Mouse (Mus musculus) brain, embryonic 14.5 days (tissue): ENCODE results near the gene Hoxa4. TPM values are rescaled to one million over a fixed set of nuclear protein-coding genes. Genes with fewer than 3 reads are reported as not detected.

Source experiments
- DNase-seq: peaks from one replicate; pipeline ENCODE4 v3.0.0-alpha.2; 2011; ENCODE audit warnings: low read depth
- CTCF ChIP-seq: fragments of 200-500 bp; IDR thresholded peaks from 2 replicates; pipeline ENCODE4 v1.5.1; 2012; ENCODE audit warnings: inconsistent platforms, mild to moderate bottlenecking, moderate library complexity, borderline replicate concordance; ENCODE audit not compliant: insufficient read depth, insufficient read length; ENCODE audit errors: extremely low read depth
- POLR2A ChIP-seq: fragments of 200-500 bp; IDR thresholded peaks from 2 replicates; pipeline ENCODE4 v1.6.1; 2012; ENCODE audit warnings: mild to moderate bottlenecking, inconsistent platforms, borderline replicate concordance; ENCODE audit not compliant: poor library complexity, insufficient read depth, insufficient read length, severe bottlenecking; ENCODE audit errors: extremely low read depth
- polyA plus RNA-seq: library from polyadenylated mRNA; depleted of rRNA; stranded (reverse); fragments of >200 nt; gene quantifications from 2 replicates; pipeline ENCODE4 v1.2.3, GENCODE M21; 2012; rRNA removed

The Hoxa4 gene
- 1.9 and 16.4 TPM in 2 replicates for polyA plus RNA-seq

- DNase-seq: no peak
- TF ChIP-seq CTCF: no peak
- no peak for TF ChIP-seq POLR2A
These were observed at the start of gene Hoxa4 for GRCm38 (mm10) chr6:52190906-52191810. Gene Hoxa4 (minus strand): TSS chr6:52191753.

GRCm38 (mm10) chr6:52241001-52241621, 49.6 kb upstream of the Hoxa4 start:
- TF ChIP-seq CTCF (no peak), POLR2A (no peak)
- no peak for DNase-seq

GRCm38 (mm10) chr6:52240389-52241000, 48.9 kb upstream of the Hoxa4 start, which contains the start of gene Hoxa10:
Gene Hoxa10 (minus strand): TSS chr6:52240854.
- peak; percentile 82 for DNase-seq
- TF ChIP-seq POLR2A: no peak
- peak; percentile 87 for TF ChIP-seq CTCF

GRCm38 (mm10) chr6:52239625-52240388, 48.3 kb upstream of the Hoxa4 start:
- TF ChIP-seq POLR2A (no peak), CTCF (no peak)

GRCm38 (mm10) chr6:52238976-52239375, 47.4 kb upstream of the Hoxa4 start:
- no peak for TF ChIP-seq CTCF
- no peak for TF ChIP-seq POLR2A
- DNase-seq: no peak

More at GRCm38 (mm10) chr6:52239625-52240388, 48.3 kb upstream of the Hoxa4 start:
- DNase-seq: no peak

- DNase-seq: no peak
- TF ChIP-seq CTCF (no peak), POLR2A (no peak)
These were observed 46.6 kb upstream of the Hoxa4 start for GRCm38 (mm10) chr6:52238155-52238545.

GRCm38 (mm10) chr6:52237346-52238154, 46.0 kb upstream of the Hoxa4 start:
- DNase-seq: no peak
- TF ChIP-seq CTCF (no peak), POLR2A (no peak)

- no peak for TF ChIP-seq CTCF
- no peak for TF ChIP-seq POLR2A
- no peak for DNase-seq
These were observed 45.3 kb upstream of the Hoxa4 start for GRCm38 (mm10) chr6:52236806-52237205.

- no peak for DNase-seq
- TF ChIP-seq POLR2A: no peak
- TF ChIP-seq CTCF: no peak
These were observed 44.3 kb upstream of the Hoxa4 start for GRCm38 (mm10) chr6:52235866-52236265.

- TF ChIP-seq POLR2A (no peak), CTCF (no peak)
- DNase-seq: no peak
These were observed 43.7 kb upstream of the Hoxa4 start for GRCm38 (mm10) chr6:52235267-52235666.
